ENCODE assay signal across 28 mouse cellular contexts in the genomic region with DNA sequence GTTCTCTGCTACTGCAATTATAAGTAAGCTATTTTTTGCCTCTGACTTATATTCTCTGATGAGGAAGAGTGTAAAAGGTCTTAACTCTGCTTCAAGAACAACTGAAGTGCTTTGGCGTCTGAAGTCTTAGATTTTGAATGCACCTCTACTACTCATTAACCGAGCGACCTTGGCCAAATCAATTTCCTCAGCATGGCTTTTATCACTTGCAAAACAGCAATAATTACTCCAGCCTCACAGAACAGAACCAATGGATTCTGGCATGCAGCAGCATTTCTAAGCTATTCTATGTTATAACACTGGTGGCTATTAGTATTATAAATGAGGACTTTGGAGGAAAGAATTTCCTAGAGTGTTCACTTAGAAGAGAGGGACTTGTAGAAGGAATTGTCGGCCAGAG.
A peak's percentile ranks its signal among the peaks of the same experiment; 100 is the strongest.
DNase-seq lines count a peak whose midpoint lies in the region; ATAC-seq and TF ChIP-seq lines count a peak whose summit lies in the region.
"Had no signal": no experiment of that assay in that cellular context is flagged by ENCODE, and none has a peak within 500 bp of the region (broad histone marks: within the 10 kb centered on the region; RNA-seq: fewer than 3 reads in every experiment).

No protein-coding gene starts in this region.

- H3K36me3 ChIP-seq in intestine, embryonic 15.5 days, result no peaks in the 10 kb centered on the region
- no peaks in the 10 kb centered on the region for H3K36me3 ChIP-seq in kidney, embryonic 16.5 days (ENCODE audit: insufficient read depth, low read length)
- no peaks in the 10 kb centered on the region for H3K36me3 ChIP-seq in limb, embryonic 12.5 days
- H3K36me3 ChIP-seq in heart, adult 2 months (ENCODE audit: control insufficient read depth, insufficient read depth, low read length), result no peaks in the 10 kb centered on the region
- H3K36me3 ChIP-seq: hindbrain, embryonic 12.5 days; neural tube, embryonic 15.5 days had no signal

- H3K79me2 ChIP-seq in heart, adult 2 months (replicated peaks; ENCODE audit: control insufficient read depth, insufficient read depth, low read length), result no peaks in the 10 kb centered on the region

- H3K4me1 ChIP-seq in intestine, embryonic 15.5 days (replicated peaks), result 0 out of 2 replicates have a peak, but pooled peaks cover 3% of the 10 kb centered on the region
- H3K4me1 ChIP-seq in kidney, embryonic 16.5 days (ENCODE audit: insufficient read depth, low read length), result peaks cover 33% of the 10 kb centered on the region
- peaks cover 45% of the 10 kb centered on the region for H3K4me1 ChIP-seq in limb, embryonic 12.5 days (replicated peaks)
- H3K4me1 ChIP-seq in heart, adult 2 months (ENCODE audit: control insufficient read depth, insufficient read depth, low read length), result no peaks in the 10 kb centered on the region
- H3K4me1 ChIP-seq: hindbrain, embryonic 12.5 days; neural tube, embryonic 15.5 days had no signal

- H3K9ac ChIP-seq in intestine, embryonic 15.5 days, result no peak overlapping the region
- H3K9ac ChIP-seq in kidney, embryonic 16.5 days (replicated peaks; ENCODE audit: low read length), result no peak overlapping the region
- H3K9ac ChIP-seq in limb, embryonic 12.5 days (replicated peaks), result no peak overlapping the region
- H3K9ac ChIP-seq in heart, adult 2 months (ENCODE audit: low read depth, low read length), result no peak overlapping the region
- H3K9ac ChIP-seq: hindbrain, embryonic 12.5 days; liver, embryonic 14.5 days; neural tube, embryonic 15.5 days had no signal

- ATAC-seq in intestine, embryonic 15.5 days, result peak; percentile 64
- ATAC-seq in kidney, embryonic 16.5 days (ENCODE audit: low FRiP score, low TSS enrichment), result no peak
- no peak for ATAC-seq in limb, embryonic 12.5 days (ENCODE audit: insufficient number of reproducible peaks, insufficient read depth, low FRiP score, low TSS enrichment, low read depth)
- ATAC-seq in megakaryocyte, adult 5-6 weeks (ENCODE audit: poor library complexity, severe bottlenecking), result no peak
- ATAC-seq: forebrain, embryonic 16.5 days; hindbrain, postnatal 0 days had no signal

- peak; percentile 13 to 63 for DNase-seq in kidney, adult 8-10 months
- no peak for DNase-seq in kidney, postnatal 25 days
- no peak for DNase-seq in gastrocnemius, postnatal 10 days
- DNase-seq in heart, adult 2 months, result no peak
- DNase-seq: adrenal gland, postnatal 14 days; cerebellum, adult 11-12 months; cerebellum, adult 9-11 months; heart, postnatal 36 days; layer of hippocampus, adult 9-11 months; lung, adult 2 months; lung, postnatal 10 days; midbrain, embryonic 14.5 days; right cerebral cortex, postnatal 25 days; spleen, adult 18-20 months; thymus, adult 18-20 months; thymus, postnatal 25 days had no signal

- H3K9me3 ChIP-seq in intestine, embryonic 15.5 days, result no peaks in the 10 kb centered on the region
- H3K9me3 ChIP-seq in kidney, embryonic 16.5 days (ENCODE audit: low read length), result no peaks in the 10 kb centered on the region
- H3K9me3 ChIP-seq in limb, embryonic 12.5 days, result peaks cover 4% of the 10 kb centered on the region; the same call in 1 of the 2 replicates
- H3K9me3 ChIP-seq: neural tube, embryonic 15.5 days had no signal

- 33% methylated on average over 4 of the region's 4 CpGs for WGBS in intestine, embryonic 15.5 days
- WGBS in kidney, embryonic 16.5 days, result 42% methylated on average over 4 of the region's 4 CpGs
- whole genome bisulfite sequencing in limb, embryonic 12.5 days, result 27% methylated on average over 4 of the region's 4 CpGs
- WGBS in heart, adult 2 months, result 85% methylated on average over 4 of the region's 4 CpGs

- no peak overlapping the region for H3K4me2 ChIP-seq in intestine, embryonic 15.5 days (replicated peaks)
- H3K4me2 ChIP-seq in kidney, embryonic 16.5 days (replicated peaks; ENCODE audit: low read depth, low read length), result no peak overlapping the region
- no peak overlapping the region for H3K4me2 ChIP-seq in limb, embryonic 12.5 days
- H3K4me2 ChIP-seq: heart, embryonic 11.5 days; hindbrain, embryonic 12.5 days; neural tube, embryonic 15.5 days had no signal

- H3K27ac ChIP-seq in intestine, embryonic 15.5 days, result peak overlapping the region; percentile 36
- H3K27ac ChIP-seq in kidney, embryonic 16.5 days (ENCODE audit: low read length), result peak overlapping the region; percentile 79
- H3K27ac ChIP-seq in limb, embryonic 12.5 days, result peak overlapping the region; percentile 8; the same call in 1 of the 2 replicates
- no peak overlapping the region for H3K27ac ChIP-seq in heart, adult 2 months
- H3K27ac ChIP-seq: hindbrain, embryonic 12.5 days; hindbrain, postnatal 0 days; liver, embryonic 14.5 days; macrophage; neural tube, embryonic 15.5 days had no signal

- no peak for TF ChIP-seq POLR2A in heart, adult 2 months (IDR thresholded peaks at IDR 0.05; ENCODE audit: insufficient read depth, low read depth, low read length)

- no peak for TF ChIP-seq EP300 in heart, adult 2 months (IDR thresholded peaks at IDR 0.05; ENCODE audit: insufficient read depth, low read depth, low read length)

- H3K4me3 ChIP-seq in intestine, embryonic 15.5 days (replicated peaks), result no peak overlapping the region
- H3K4me3 ChIP-seq in kidney, embryonic 16.5 days (ENCODE audit: low read length), result no peak overlapping the region
- no peak overlapping the region for H3K4me3 ChIP-seq in limb, embryonic 12.5 days (replicated peaks)
- H3K4me3 ChIP-seq in heart, adult 2 months, result no peak overlapping the region
- H3K4me3 ChIP-seq: erythroblast, embryonic 14.5 days; hindbrain, embryonic 12.5 days; neural tube, embryonic 15.5 days had no signal

- no peaks in the 10 kb centered on the region for H3K27me3 ChIP-seq in intestine, embryonic 15.5 days (replicated peaks)
- H3K27me3 ChIP-seq in kidney, embryonic 16.5 days (ENCODE audit: insufficient read depth, low read length), result no peaks in the 10 kb centered on the region
- H3K27me3 ChIP-seq in limb, embryonic 12.5 days, result no peaks in the 10 kb centered on the region
- no peaks in the 10 kb centered on the region for H3K27me3 ChIP-seq in heart, adult 2 months (ENCODE audit: control insufficient read depth, insufficient read depth, low read length)
- H3K27me3 ChIP-seq: hindbrain, embryonic 12.5 days; neural tube, embryonic 15.5 days had no signal

- no peak for TF ChIP-seq CTCF in heart, adult 2 months (IDR thresholded peaks at IDR 0.05)

- intact Hi-C loops in heart, adult 2 months (cut with DNase I), result no loop called here

Comparison
In these comparisons a context has a peak if more than half of its experiments do, and no peak if none do; other contexts are left out.
1. DNase-seq: peak in kidney, adult 8-10 months (2 of 2); none in kidney, postnatal 25 days (0 of 2), gastrocnemius, postnatal 10 days (single experiment) and heart, adult 2 months (0 of 2).